ENCODE assay signal across 8 mouse cellular contexts in genomic region chr11:103359122-103359521, GRCm38 (mm10). TPM values are rescaled to one million over a fixed set of nuclear protein-coding genes. Genes with fewer than 3 reads are reported as not detected.
DNase-seq lines count a peak whose midpoint lies in the region; ATAC-seq and TF ChIP-seq lines count a peak whose summit lies in the region.

No protein-coding gene starts in this region.

- no peaks in the 10 kb centered on the region for H3K9me3 ChIP-seq in hindbrain, embryonic 13.5 days

- peak; percentile 71 for DNase-seq in MEL-GATA-1-ER (ENCODE audit: extremely low read depth, low read depth)
- peak; percentile 69 to 75 for DNase-seq in cerebellum, adult 2 months
- peak; percentile 35 to 48 for DNase-seq in frontal cortex, postnatal 25 days (ENCODE audit: low spot score in 2 of 2)
- DNase-seq in layer of hippocampus, postnatal 36 days = peak; percentile 53 to 67
- peak; percentile 72 to 76 for DNase-seq in right cerebral cortex, postnatal 10 days (ENCODE audit: low spot score in 2 of 2)
- DNase-seq in MN1 (ENCODE audit: low spot score) = no peak

- ATAC-seq in hindbrain, embryonic 13.5 days (ENCODE audit: low FRiP score) = 0 out of 2 replicates have a peak, but pooled peaks have one; percentile 30

- H3K27me3 ChIP-seq in cerebellum, adult 2 months (ENCODE audit: control insufficient read depth, insufficient read depth, low read length) = no peaks in the 10 kb centered on the region
- peaks cover 92% of the 10 kb centered on the region for H3K27me3 ChIP-seq in hindbrain, embryonic 13.5 days

- H3K4me3 ChIP-seq in cerebellum, adult 2 months (replicated peaks; ENCODE audit: insufficient read depth, low read depth, low read length) = peak overlapping the region; percentile 13
- 0 out of 2 replicates have a peak overlapping the region, but pooled peaks have one; percentile 8 for H3K4me3 ChIP-seq in hindbrain, embryonic 13.5 days
- H3K4me3 ChIP-seq in macrophage (ENCODE audit: inconsistent target) = no peak overlapping the region

- 2% methylated on average over 22 of the region's 22 CpGs for WGBS in cerebellum, adult 2 months
- under 1% methylated on average over 22 of the region's 22 CpGs for WGBS in hindbrain, embryonic 13.5 days
- WGBS in macrophage (ENCODE audit: missing documents) = 22% methylated on average over 22 of the region's 22 CpGs

- no peaks in the 10 kb centered on the region for H3K36me3 ChIP-seq in hindbrain, embryonic 13.5 days
- H3K36me3 ChIP-seq in macrophage (ENCODE audit: inconsistent target) = no peaks in the 10 kb centered on the region

- H3K4me2 ChIP-seq in hindbrain, embryonic 13.5 days = peak overlapping the region; percentile 61; the same call in 1 of the 2 replicates

- peak; percentile 90 for TF ChIP-seq CTCF in cerebellum, adult 2 months (IDR thresholded peaks at IDR 0.05; ENCODE audit: borderline replicate concordance, insufficient read depth, low read depth, low read length)

- no peak overlapping the region for H3K9ac ChIP-seq in hindbrain, embryonic 13.5 days

- peaks cover 29% of the 10 kb centered on the region; the same call in 1 of the 2 replicates for H3K79me2 ChIP-seq in macrophage (ENCODE audit: inconsistent target)

- H3K4me1 ChIP-seq in cerebellum, adult 2 months (ENCODE audit: control insufficient read depth, insufficient read depth, low read length) = no peaks in the 10 kb centered on the region; the same call in 1 of the 2 replicates
- H3K4me1 ChIP-seq in hindbrain, embryonic 13.5 days (replicated peaks) = peaks cover 57% of the 10 kb centered on the region

- TF ChIP-seq POLR2A in cerebellum, adult 2 months (IDR thresholded peaks at IDR 0.05; ENCODE audit: borderline replicate concordance, insufficient read depth, low read length) = no peak

- H3K27ac ChIP-seq in cerebellum, adult 2 months (ENCODE audit: insufficient read depth, low read length) = no peak overlapping the region
- H3K27ac ChIP-seq in hindbrain, embryonic 13.5 days = no peak overlapping the region
- peak overlapping the region; percentile 25 for H3K27ac ChIP-seq in macrophage

RNA-seq across cellular contexts. Expression of gene Arhgap27, which starts 4.4 kb away (rescaled TPM):
- 20.7 and 21.1 TPM in 2 replicates for polyA plus RNA-seq in cerebellum, adult 2 months (2012; rRNA removed)
- polyA plus RNA-seq in hindbrain, embryonic 13.5 days (2015; fragmentation: Nextera tagmentation; extraction: Ambion mirVana) = 3.2 and 3.4 TPM in 2 replicates
- 1 to 10 TPM; 7.9 to 9.6 TPM for total RNA-seq in layer of hippocampus, postnatal 36 days (2021)
- 100 to 1,000 TPM in 1 of 26 experiments, 10 to 100 TPM in 22, 1 to 10 TPM in 3; 6.1 to 113 (median 35.5) TPM for total RNA-seq in macrophage (2018; cell fraction: chromatin; rRNA removed)
- total RNA-seq in macrophage (2018; cell fraction: cytosol; rRNA removed) = 10 to 100 TPM in 13 of 26 experiments, 1 to 10 TPM in 13; 2.3 to 28.4 (median 11.2) TPM
- 10 to 100 TPM in 22 of 26 experiments, 1 to 10 TPM in 4; 5.9 to 75.3 (median 23.3) TPM for total RNA-seq in macrophage (2018; cell fraction: nucleus; rRNA removed)
- polyA plus RNA-seq in macrophage (2018) = 3.7 to 16.2 TPM (median 6.5 TPM) in 3 replicates

RNA-seq across cellular contexts. Expression of gene Plekhm1, which starts 53.4 kb away (rescaled TPM):
- polyA plus RNA-seq in cerebellum, adult 2 months (2012; rRNA removed) = 18.5 and 19.1 TPM in 2 replicates
- polyA plus RNA-seq in hindbrain, embryonic 13.5 days (2015; fragmentation: Nextera tagmentation; extraction: Ambion mirVana) = 9.1 TPM in 2 replicates
- total RNA-seq in layer of hippocampus, postnatal 36 days (2021) = 10 to 100 TPM; 18.8 to 20.6 TPM
- 100 to 1,000 TPM in 12 of 26 experiments, 10 to 100 TPM in 14; 24.8 to 273 (median 87.3) TPM for total RNA-seq in macrophage (2018; cell fraction: chromatin; rRNA removed)
- 100 to 1,000 TPM in 8 of 26 experiments, 10 to 100 TPM in 18; 29.1 to 127 (median 87.0) TPM for total RNA-seq in macrophage (2018; cell fraction: cytosol; rRNA removed)
- total RNA-seq in macrophage (2018; cell fraction: nucleus; rRNA removed) = 100 to 1,000 TPM in 13 of 26 experiments, 10 to 100 TPM in 13; 32.5 to 241 (median 99.4) TPM
- 55.1 to 87.8 TPM (median 77.5 TPM) in 3 replicates for polyA plus RNA-seq in macrophage (2018)
